Mouse (Mus musculus): ENCODE measurements at regions not wholly inside any gene's neighbourhood (a gene's known extent, or its start where the extent isn't known, plus 50 kb on each side); places are given as distances from the start of the nearest gene placed in this dataset.

GRCm38 (mm10) chr15:61599734-61600133, 676.9 kb upstream of the A1bg start:
- DNase-seq (ENCODE audit: low spot score), result no peak

GRCm38 (mm10) chr15:61596318-61596717, 673.5 kb upstream of the A1bg start:
- no peak for DNase-seq (ENCODE audit: low spot score)

GRCm38 (mm10) chr15:61588956-61589355, 666.1 kb upstream of the A1bg start:
- DNase-seq (ENCODE audit: low spot score), result no peak

DNA sequence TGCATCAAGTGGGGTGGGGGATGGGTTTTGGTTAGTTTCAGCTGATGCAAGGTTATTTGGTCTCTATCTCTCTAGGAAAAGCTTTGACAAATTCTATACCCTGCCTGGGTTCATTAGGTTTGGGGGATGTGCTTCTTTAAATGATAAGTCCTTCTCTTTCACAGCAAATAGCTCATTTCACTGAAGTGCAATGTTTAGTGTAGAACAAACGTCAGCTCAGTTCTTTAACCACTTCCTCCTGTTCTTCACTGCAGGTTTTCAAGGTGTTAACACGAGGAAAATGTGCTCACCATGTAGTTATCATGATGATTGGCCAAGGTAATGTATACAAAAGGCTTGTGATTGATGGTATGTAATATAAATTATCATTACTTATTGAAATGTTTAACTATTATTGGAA, 659.5 kb upstream of the A1bg start:
- no peak for DNase-seq (ENCODE audit: low spot score)

DNA sequence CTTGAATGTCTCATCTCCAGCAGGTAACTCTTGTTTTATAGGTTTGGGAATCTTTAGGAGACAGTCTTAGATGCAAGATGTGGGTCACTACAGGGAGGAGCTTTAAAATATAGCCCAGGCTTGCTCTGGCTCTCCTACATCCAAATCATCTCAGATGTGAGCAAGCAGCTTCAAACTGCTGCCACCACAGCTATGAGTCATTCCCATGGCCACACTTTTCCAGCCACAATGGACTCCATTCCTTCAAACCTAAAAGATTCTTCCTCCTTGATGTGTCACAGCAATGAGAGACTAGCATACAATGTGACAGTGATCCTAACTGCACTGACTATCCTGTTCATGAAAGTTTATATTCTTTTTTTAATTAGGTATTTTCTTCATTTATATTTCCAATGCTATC, 640.5 kb upstream of the A1bg start:
- DNase-seq (ENCODE audit: low spot score), result no peak

DNA sequence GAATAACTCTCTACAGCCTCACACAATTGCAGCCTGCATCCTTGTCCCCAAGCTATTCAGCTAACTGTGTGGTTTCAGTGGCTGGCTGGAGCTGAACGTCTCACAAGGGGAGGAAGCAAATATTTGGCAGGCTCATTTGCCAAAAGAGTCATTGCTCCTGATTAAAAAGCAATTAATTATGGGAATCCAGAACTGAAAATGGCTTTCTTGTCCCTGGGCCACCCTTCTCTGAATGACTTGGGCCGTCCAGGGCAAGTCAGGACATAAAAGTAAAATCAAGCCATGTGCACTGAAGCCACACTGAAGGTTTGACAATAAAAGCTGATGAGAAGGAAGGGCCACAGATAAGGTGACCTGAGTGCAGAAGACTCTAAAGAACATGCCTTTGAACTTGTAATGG, 639.4 kb upstream of the A1bg start:
- DNase-seq (ENCODE audit: low spot score), result no peak

DNA sequence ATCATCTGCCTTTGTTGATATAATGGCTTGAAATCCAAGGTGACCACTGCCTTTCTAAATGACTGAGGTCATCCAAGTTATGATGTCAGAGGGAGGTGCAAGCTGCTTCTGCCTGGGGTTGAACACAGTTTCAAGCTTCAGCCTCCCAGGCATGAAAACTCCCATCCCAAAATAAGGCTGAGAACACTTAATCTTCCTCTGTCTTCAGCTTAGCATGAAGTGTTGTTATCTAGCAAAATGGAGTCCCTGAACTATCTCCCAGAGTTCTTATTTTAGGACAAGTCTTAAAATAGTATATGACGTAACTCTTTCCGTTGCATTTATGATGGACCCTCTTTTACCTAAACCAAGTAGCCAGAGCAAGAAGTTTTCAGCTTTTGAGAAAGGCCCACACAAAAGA, 631.1 kb upstream of the A1bg start:
- DNase-seq (ENCODE audit: low spot score), result no peak

DNA sequence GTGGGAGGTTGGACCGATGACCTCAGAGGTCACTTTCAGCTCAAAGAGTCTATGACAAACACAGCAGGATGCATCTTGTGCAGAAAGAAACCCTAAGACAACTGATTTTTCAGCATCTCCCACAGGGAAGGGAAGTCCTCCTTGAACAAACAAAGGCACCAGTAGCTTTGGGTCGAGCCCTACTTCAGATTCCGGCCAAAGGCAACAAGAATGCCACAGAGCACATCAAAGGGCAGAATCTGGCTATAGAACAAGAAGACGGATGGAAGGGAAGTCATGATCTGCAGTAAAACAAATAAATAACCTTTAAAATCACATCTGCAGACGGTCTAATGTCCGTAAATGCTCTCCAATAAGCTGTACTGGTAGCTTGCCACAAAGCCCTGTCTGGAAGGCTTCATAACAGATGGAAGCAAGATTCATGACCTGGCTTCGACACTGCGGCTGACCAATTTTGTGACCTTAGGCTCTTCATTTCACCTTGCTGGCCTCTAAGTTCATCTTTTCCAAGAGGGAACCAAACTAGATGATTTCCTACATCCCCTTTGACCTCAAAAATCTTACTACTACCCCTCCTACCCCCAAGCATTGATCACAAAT, 630.4 kb upstream of the A1bg start:
- no peak for DNase-seq (ENCODE audit: low spot score)

- no peak for DNase-seq (ENCODE audit: low spot score)
Observed at GRCm38 (mm10) chr15:61551206-61551605, 628.4 kb upstream of the A1bg start.

DNA sequence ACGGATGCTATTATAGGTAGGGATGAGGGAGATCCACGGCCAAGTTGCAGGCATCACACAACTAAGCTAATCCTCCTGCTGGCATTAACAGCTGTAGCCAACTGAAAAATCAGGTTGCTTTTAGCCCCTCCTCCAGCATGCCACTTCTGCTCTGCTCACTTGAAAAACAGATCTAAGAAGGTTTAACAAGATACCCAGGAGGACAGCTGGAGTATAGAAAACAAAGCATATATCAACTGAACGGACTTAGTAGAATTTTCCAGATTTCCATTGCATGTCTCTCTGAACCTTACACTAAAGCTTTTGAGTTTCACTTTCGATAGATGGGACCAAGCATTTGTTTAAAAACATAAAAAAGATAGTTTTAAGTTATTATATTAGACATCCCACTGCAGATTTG, 625.6 kb upstream of the A1bg start:
- DNase-seq (ENCODE audit: low spot score), result no peak

DNA sequence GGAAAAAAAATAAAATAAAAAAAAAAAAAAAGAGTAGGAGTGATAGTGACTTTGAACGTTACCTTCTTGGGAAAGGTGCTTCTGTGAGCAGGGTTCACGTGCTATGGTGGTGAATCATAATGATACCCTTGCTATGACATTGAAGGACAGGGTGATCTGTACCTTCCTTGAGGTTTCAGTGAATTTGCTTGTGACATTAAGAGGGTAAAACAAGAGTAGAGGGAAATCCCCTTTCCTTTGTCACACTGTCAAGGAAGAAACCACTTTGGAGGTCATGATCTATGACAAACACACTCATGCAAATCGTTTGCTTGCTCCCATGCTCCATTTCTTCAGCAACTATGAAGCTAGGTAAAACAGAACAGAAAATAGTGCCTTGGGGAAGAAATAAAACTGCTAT, 623.8 kb upstream of the A1bg start:
- DNase-seq (ENCODE audit: low spot score), result no peak

- DNase-seq (ENCODE audit: low spot score), result no peak
Observed at GRCm38 (mm10) chr15:61544074-61544473, 621.3 kb upstream of the A1bg start.

- DNase-seq (ENCODE audit: low spot score), result no peak
Observed at GRCm38 (mm10) chr15:61541643-61542042, 618.8 kb upstream of the A1bg start.

- no peak for DNase-seq (ENCODE audit: low spot score)
Observed at GRCm38 (mm10) chr15:61540753-61541421, 618.1 kb upstream of the A1bg start.

DNA sequence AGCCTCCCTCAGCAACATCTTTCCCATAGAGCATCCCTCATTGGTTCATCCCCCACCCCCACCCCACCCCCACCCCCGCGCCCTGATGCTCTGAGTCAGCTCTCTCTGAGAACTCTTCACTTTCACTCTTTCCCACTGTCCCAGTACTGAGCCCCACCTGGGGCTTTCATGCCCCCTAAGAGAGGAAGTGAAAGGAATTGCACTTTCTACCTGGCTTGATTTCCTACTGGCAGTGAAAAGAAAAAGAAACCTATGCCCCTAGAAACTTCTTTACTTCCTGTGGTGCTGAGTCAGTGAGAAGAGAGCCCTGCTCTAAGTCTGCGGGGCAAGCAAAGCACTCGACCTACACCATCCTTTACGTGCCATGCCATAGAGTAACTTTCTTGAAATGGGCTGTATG, 616.1 kb upstream of the A1bg start:
- DNase-seq (ENCODE audit: low spot score), result no peak

- no peak for DNase-seq (ENCODE audit: low spot score)
Observed at GRCm38 (mm10) chr15:61538169-61538755, 615.5 kb upstream of the A1bg start.

DNA sequence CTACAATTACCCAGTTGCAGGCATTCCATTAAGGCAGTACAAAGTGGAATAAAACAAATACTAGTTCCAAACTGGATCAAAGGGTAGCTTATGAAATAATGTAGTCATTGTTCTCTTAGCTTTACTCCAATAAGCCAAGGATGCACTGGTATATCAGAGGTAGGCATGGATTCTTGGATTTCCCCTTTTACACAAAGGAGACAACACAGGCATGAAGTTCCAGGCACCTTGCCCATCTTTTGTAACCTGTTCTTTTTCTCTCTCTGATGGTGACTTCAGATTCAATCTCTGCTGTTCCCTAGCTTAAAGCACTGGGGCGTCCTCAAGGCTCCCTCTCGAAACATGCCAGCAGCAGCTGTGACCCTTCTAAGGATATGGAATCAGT, 613.5 kb upstream of the A1bg start:
- DNase-seq (ENCODE audit: low spot score), result no peak

- DNase-seq (ENCODE audit: low spot score), result no peak
Observed at GRCm38 (mm10) chr15:61535644-61536331, 613.0 kb upstream of the A1bg start.

GRCm38 (mm10) chr15:61535180-61535579, 612.4 kb upstream of the A1bg start:
- DNase-seq (ENCODE audit: low spot score), result no peak

GRCm38 (mm10) chr15:61532808-61533207, 610.0 kb upstream of the A1bg start:
- no peak for DNase-seq (ENCODE audit: low spot score)

DNA sequence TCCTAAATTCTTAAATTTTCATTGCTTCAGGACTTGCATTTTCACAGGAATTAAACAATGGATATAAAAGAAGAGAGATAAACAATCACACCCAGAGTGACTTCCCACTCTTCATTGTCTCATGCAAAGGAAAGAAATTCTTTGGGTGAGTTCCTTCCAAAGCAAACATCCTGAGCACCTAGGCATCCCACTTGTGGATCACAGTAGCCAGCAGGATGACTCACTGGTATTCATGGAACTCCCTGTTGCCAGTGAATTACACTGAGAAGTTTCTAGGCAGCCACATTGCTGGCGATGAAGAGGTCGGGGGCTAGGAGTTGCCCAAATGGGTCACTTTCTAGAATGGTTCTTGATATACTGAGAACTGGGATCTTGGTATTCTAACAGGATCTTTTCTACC, 609.2 kb upstream of the A1bg start:
- no peak for DNase-seq (ENCODE audit: low spot score)

DNA sequence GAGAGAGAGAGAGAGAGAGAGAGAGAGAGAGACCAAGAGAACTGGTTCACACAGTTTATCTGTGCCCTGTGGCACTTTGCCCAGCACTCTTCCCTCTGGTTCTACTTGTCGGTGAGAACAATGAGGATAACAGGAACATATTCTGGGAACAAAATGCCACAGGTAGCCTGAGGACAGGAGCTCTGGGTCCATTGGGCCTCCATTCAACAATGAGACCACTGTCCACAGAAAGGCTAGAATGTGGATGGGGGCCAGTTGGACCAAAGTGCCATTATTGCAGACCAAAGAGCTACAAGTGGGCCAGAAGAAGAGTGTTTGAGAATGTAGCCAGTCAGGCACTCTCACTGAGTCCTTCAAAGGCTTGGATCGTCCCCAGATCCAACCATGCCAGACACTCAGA, 600.2 kb upstream of the A1bg start:
- no peak for DNase-seq (ENCODE audit: low spot score)

- DNase-seq (ENCODE audit: low spot score), result no peak
Observed at GRCm38 (mm10) chr15:61517265-61517664, 594.5 kb upstream of the A1bg start.
